Mouse (Mus musculus) liver, adult 2 months (tissue): ENCODE measurements around the gene Pabpc4. TPM values are rescaled to one million over a fixed set of nuclear protein-coding genes. Genes with fewer than 3 reads are reported as not detected.
"Not testable (repeated sequence)": the region's sequence is repeated elsewhere in the genome, so short reads cannot be mapped to it uniquely, and the experiment has no call there.

ENCODE experiments used
- DNase-seq: peaks from one replicate; pipeline ENCODE4 v3.0.0-alpha.2; 2011; ENCODE audit warnings: low read depth, low spot score; ENCODE audit errors: extremely low read depth
- H3K27ac ChIP-seq: fragments of 200-500 bp; replicated peaks from 2 replicates; pipeline ENCODE4 v1.5.1; 2012; ENCODE audit warnings: low read depth, mild to moderate bottlenecking, control low read depth, inconsistent platforms, low read length; ENCODE audit not compliant: insufficient read depth
- H3K27me3 ChIP-seq: fragments of 200-500 bp; 2 replicates; pipeline ENCODE4 v1.6.1; 2012; ENCODE audit warnings: mild to moderate bottlenecking, moderate library complexity, low read length, inconsistent platforms; ENCODE audit not compliant: control insufficient read depth, insufficient read depth
- H3K36me3 ChIP-seq: fragments of 200-500 bp; 2 replicates; pipeline ENCODE4 v1.6.1; 2012; ENCODE audit warnings: low read length, inconsistent platforms; ENCODE audit not compliant: control insufficient read depth, insufficient read depth
- H3K4me1 ChIP-seq: fragments of 200-500 bp; 2 replicates; pipeline ENCODE4 v1.6.1; 2011; ENCODE audit warnings: low read length; ENCODE audit not compliant: control insufficient read depth, insufficient read depth
- H3K4me3 ChIP-seq: fragments of 200-500 bp; 2 replicates; pipeline ENCODE4 v1.5.1; 2011; ENCODE audit warnings: low read depth, mild to moderate bottlenecking, control low read depth, low read length, moderate library complexity; ENCODE audit not compliant: insufficient read depth
- H3K79me2 ChIP-seq: fragments of 200-500 bp; 2 replicates; pipeline ENCODE4 v1.6.1; 2012; ENCODE audit warnings: inconsistent platforms, mild to moderate bottlenecking, low read length, moderate library complexity; ENCODE audit not compliant: control insufficient read depth, insufficient read depth
- H3K9ac ChIP-seq: fragments of 200-500 bp; 2 replicates; pipeline ENCODE4 v1.6.1; 2012; ENCODE audit warnings: low read depth, mild to moderate bottlenecking, control low read depth, inconsistent platforms, low read length
- CTCF ChIP-seq: fragments of 200-500 bp; IDR thresholded peaks from 2 replicates; pipeline ENCODE4 v1.5.1; 2011; ENCODE audit warnings: low read depth, low read length, control low read depth
- POLR2A ChIP-seq: fragments of 200-500 bp; IDR thresholded peaks from 2 replicates; pipeline ENCODE4 v1.6.1; 2011; ENCODE audit warnings: low read length, control low read depth; ENCODE audit not compliant: insufficient read depth; ENCODE audit errors: extremely low read depth
- WGBS: fragments of 180-500 bp; shearing (Covaris S2); methylation state at CpG from one replicate; pipeline ENCODE4 v1.1.7; 2018; 5-methylcytosine and 5-hydroxymethylcytosine counted together
- polyA plus RNA-seq: library from polyadenylated mRNA; depleted of rRNA; stranded (reverse); fragments of >200 nt; gene quantifications from 2 replicates; pipeline ENCODE4 v1.2.3, GENCODE M21; 2012
- total RNA-seq: library from RNA; depleted of rRNA; stranded (reverse); fragments of >200 nt; gene quantifications from 2 replicates; pipeline ENCODE4 v1.2.3, GENCODE M21; 2014

Gene Pabpc4
- total and polyA plus RNA-seq, 2 experiments, result 25.3 to 54.4 TPM

DNA sequence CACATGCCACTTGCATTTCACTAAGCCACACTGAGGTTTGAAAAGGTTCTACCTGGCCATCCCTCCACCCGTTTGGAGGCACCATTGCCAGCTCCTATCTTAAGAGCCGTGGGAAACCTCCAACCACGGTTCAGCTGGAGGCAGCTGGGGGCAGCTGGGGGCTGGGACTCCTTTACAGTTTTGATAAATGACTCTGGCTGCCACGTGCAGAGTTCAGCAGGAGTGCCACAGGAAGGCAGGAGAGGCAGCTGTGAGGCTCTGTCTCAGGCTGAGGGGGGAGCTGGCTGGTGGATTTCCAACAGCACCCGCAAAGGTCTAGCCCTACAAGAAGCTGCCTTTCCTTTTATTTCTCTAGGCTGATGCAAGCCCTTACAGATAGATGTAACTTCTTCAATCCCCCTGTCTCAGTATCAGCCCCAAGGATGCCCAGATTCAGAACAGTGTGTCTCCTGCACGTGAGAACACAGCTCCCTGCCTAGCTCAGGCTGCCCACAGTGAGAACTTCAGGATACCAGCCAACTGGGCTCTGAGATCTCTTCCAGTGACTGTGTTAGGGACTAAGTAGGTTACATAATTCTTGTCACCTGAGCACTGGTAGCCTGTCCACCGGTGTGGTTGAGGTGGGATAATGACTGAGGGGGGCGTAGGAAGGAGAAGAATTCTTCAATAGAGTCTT, 1.9 kb upstream of the Pabpc4 start:
- no peaks in the 10 kb centered on the region for H3K4me1 ChIP-seq
- DNase-seq, result no peak
- TF ChIP-seq CTCF (no peak), POLR2A (no peak)
- H3K4me3 ChIP-seq, result no peak overlapping the region
- no peaks in the 10 kb centered on the region for H3K79me2 ChIP-seq
- no peaks in the 10 kb centered on the region for H3K27me3 ChIP-seq
- H3K27ac ChIP-seq, result no peak overlapping the region
- 59% methylated on average over 8 of the region's 8 CpGs for WGBS
- H3K36me3 ChIP-seq, result no peaks in the 10 kb centered on the region
- H3K9ac ChIP-seq, result no peak overlapping the region

DNA sequence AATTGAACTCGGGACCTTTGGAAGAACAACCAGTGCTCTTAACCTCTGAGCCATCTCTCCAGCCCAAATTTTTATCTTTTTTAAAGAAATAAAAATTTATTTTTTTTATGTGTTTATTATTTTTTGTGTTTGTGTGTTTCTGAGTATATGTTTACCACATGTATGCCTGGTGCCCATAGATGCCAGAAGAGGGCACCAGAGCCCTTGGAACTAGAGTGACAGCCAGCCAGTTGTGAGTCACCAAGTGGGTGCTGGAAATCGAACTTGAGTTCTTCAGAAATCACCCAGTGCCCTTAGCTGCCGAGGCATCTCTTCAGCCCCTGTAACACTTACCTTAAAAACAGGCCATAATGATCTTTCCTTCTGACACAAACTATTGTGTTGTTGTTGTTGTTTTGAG, 8.9 kb downstream of the Pabpc4 start:
- no peaks in the 10 kb centered on the region for H3K27me3 ChIP-seq
- no peak overlapping the region for H3K4me3 ChIP-seq
- TF ChIP-seq CTCF, result no peak
- TF ChIP-seq POLR2A, result no peak
- WGBS, result 91% methylated on average over 3 of the region's 3 CpGs
- no peak overlapping the region for H3K27ac ChIP-seq
- DNase-seq, result no peak
- no peaks in the 10 kb centered on the region for H3K79me2 ChIP-seq
- H3K4me1 ChIP-seq, result no peaks in the 10 kb centered on the region
- no peaks in the 10 kb centered on the region for H3K36me3 ChIP-seq
- H3K9ac ChIP-seq, result no peak overlapping the region

DNA sequence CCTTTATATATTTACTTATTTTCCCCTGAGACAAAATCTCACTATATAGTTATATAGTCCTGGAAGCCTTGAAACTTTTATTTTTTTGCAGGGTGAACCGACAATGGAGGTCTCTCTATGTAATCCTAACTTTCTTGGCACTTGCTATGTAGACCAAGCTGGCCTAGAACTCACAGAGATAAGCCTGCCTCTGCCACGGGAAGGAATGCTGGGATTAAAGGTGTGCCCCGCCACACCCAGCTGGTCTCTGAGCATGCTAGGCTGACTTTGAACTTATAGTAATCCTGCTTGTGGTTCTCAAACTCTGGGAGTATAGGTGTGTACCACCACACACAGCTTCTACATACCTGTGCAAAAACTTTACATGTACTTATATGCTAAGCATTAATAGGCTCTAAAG, 18.0 kb downstream of the Pabpc4 start:
- 79% methylated on average over 3 of the region's 3 CpGs for WGBS
- peaks cover 7% of the 10 kb centered on the region; the same call in 1 of the 2 replicates for H3K79me2 ChIP-seq

DNA sequence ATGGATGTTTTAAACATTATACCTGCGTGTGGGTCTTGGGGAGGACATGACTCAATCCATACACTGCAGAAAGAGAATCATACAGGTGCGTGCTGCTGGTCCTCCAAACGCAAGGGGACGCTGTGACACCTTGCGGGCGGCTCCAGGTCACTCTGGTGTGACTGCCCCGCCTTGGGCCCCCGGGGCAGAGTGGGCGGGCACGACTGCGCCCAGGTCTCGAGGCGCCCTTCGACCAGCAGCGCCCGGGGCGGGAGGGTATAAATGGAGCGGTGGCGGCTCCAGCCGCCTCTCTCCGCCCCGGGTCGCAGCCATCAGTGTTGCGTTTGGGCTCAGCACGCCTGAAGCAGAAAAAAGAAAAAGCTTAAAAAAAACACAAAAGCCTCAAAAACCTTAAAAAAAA, 20.3 kb downstream of the Pabpc4 start:
- Histone ChIP-seq H3K36me3 (peaks cover 9% of the 10 kb centered on the region; the same call in 1 of the 2 replicates), H3K4me1 (peaks cover 14% of the 10 kb centered on the region), H3K27ac (peak overlapping the region; percentile 64), H3K27me3 (no peaks in the 10 kb centered on the region), H3K4me3 (peak overlapping the region; percentile 73), H3K9ac (peak overlapping the region; percentile 52; the same call in 1 of the 2 replicates), H3K79me2 (peaks cover 10% of the 10 kb centered on the region; the same call in 1 of the 2 replicates)
- under 1% methylated on average over 25 of the region's 25 CpGs for WGBS
- DNase-seq, result peak; percentile 76
- TF ChIP-seq CTCF (peak; percentile 80), POLR2A (peak; percentile 82)

More for the DNA sequence above, 18.0 kb downstream of the Pabpc4 start:
- no peaks in the 10 kb centered on the region for H3K36me3 ChIP-seq
- peaks cover 10% of the 10 kb centered on the region for H3K4me1 ChIP-seq
- TF ChIP-seq POLR2A, result no peak
- no peak for TF ChIP-seq CTCF
- H3K27ac ChIP-seq, result no peak overlapping the region
- no peak overlapping the region for H3K9ac ChIP-seq
- H3K27me3 ChIP-seq, result no peaks in the 10 kb centered on the region
- no peak for DNase-seq
- H3K4me3 ChIP-seq, result no peak overlapping the region

DNA sequence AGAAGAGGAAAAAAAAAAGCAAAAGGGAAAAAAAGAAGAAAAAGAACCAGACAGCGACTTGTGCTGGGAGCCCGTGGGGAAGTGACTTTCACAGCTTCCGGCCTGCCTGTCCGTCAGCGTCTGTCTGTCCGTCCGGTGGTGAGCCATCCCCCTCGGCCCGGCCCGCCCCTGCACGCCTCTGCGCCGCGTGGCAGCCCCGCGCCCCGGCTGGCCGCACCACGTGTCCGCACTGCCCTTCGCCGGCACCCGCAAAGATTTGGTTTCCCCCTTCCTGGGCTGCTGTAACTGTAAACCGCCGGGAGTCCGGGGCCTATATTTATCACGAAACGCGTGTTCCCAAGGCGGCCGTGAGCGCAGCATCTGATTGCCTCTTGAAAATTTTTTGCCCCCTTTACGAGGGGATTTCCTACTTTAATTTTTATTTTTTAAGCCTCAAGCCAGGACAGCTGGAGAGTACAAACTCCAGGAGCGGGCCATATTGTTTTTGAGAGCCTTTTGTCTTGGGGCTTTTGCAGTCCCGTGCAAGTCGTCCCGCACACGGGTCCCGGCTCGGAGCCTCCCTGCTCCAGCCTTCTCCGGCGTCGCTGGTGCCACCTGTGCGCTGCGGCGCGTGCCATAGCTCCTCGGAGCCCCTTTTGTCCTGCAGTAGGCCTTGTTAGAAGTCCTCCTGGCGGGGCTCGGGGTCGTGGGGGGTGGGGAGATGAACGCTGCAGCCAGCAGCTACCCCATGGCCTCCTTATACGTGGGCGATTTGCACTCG, 20.9 kb downstream of the Pabpc4 start:
- WGBS, result 1% methylated on average over 46 of the region's 55 CpGs
- Histone ChIP-seq H3K9ac (peak overlapping the region; percentile 77), H3K4me1 (peaks cover 14% of the 10 kb centered on the region), H3K27ac (peak overlapping the region; percentile 64), H3K4me3 (peak overlapping the region; percentile 73), H3K36me3 (peaks cover 12% of the 10 kb centered on the region; the same call in 1 of the 2 replicates)
- DNase-seq, H3K27me3 ChIP-seq, H3K79me2 ChIP-seq: not testable (repeated sequence)

DNA sequence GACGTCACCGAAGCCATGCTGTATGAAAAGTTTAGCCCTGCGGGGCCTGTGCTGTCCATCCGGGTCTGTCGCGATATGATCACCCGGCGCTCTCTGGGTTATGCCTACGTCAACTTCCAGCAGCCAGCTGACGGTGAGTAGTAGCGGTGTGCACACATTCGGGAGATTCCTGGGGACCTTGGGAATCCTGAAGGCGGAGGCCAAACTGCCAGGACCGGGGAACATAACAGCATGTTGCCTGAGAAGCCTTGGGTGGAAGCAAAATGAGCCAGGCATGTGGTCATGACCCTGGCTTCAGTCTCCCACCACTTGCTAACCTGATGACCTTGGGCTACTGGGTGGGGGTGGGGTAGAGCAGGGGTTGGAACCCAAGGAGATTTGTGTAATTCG, 21.5 kb downstream of the Pabpc4 start:
- H3K4me1 ChIP-seq, result peaks cover 14% of the 10 kb centered on the region
- not testable (repeated sequence) for H3K27me3 ChIP-seq, H3K27ac ChIP-seq, H3K79me2 ChIP-seq
- peak; percentile 41 for DNase-seq
- H3K4me3 ChIP-seq, result peak overlapping the region; percentile 73
- 1% methylated on average over 15 of the region's 15 CpGs for WGBS
- H3K36me3 ChIP-seq, result peaks cover 17% of the 10 kb centered on the region; the same call in 1 of the 2 replicates
- H3K9ac ChIP-seq, result peak overlapping the region; percentile 26
